Mouse (Mus musculus): ENCODE measurements at regions not wholly inside any gene's neighbourhood (a gene's known extent, or its start where the extent isn't known, plus 50 kb on each side); places are given as distances from the start of the nearest gene placed in this dataset.
A peak's percentile ranks its signal among the peaks of the same experiment; 100 is the strongest.

GRCm38 (mm10) chr11:54195954-54196353, 53.5 kb downstream of the Csf2 start:
- ATAC-seq (ENCODE audit: extremely low read depth, insufficient number of reproducible peaks, low FRiP score, poor library complexity, severe bottlenecking), result no peak

- no peak for ATAC-seq (ENCODE audit: extremely low read depth, insufficient number of reproducible peaks, low FRiP score, poor library complexity, severe bottlenecking)
Observed at GRCm38 (mm10) chr11:54194733-54195132, 54.7 kb downstream of the Csf2 start.

GRCm38 (mm10) chr11:54192275-54192674, 57.2 kb downstream of the Csf2 start:
- ATAC-seq (ENCODE audit: extremely low read depth, insufficient number of reproducible peaks, low FRiP score, poor library complexity, severe bottlenecking), result no peak

DNA sequence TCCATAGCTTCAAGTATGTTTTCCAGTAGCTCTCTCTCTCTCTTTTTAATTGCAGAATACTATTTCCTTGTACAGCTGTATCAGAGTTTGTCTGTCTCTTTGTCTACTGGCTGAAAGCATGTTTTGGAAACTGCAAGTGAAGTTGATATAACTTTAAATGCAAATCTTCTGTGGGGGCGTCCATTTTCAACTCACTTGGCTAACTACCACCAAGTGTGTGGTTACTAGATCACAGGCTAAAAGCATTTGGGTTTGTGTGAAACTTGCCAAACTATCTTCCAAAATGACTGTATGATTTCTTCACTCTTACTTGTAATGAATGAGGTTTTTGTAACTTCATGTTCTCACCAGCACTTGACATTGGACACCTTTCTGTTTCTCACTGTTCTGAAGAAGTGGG, 61.6 kb downstream of the Csf2 start:
- ATAC-seq (ENCODE audit: extremely low read depth, insufficient number of reproducible peaks, low FRiP score, poor library complexity, severe bottlenecking), result no peak

DNA sequence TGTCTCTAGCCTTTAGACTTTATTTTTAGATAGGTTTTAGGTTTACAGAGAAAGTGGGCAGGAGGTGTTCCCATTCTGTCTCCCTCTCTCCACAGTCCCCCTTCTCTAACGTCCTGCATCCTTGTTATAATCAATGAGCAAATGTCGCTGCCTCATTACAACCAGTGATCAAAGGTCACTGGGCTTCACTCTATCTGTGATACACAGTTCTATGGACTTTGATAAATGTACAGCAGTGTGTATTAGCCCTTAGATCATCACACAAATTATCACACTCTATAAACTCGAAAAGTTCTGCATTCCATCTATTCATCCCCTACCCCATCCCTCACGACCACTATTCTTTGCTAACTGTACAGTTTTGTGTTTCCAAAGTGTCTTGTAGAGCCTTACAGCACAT, 62.1 kb downstream of the Csf2 start:
- ATAC-seq (ENCODE audit: extremely low read depth, insufficient number of reproducible peaks, low FRiP score, poor library complexity, severe bottlenecking), result no peak

DNA sequence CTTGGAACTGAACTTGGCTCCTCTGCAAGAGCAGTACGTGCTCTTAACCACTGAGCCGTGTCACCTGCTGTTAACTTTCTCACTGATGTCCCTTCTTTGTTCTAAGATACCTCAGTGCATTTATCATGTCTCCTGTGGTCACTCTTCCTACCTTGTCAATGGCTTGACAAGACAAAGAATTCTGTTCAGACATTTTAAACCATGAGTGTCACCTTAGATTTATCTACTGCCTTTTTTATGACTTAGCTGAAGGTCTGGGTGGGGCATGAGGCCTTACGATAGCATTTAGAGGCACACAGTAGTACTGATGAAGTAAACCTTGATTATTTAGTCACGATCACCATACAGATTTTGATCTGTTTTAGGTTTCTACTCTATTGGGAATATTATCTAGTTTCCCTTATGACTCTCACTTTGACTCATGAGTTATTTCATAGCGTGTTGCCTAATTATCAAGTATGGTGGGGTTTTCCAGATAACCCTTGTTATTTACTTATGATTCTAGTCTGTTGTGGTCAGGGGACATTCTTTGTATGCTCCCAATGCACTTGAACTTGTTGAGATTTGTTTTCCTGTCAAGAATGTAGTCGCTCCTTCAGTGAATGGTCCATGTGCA, 63.6 kb downstream of the Csf2 start:
- no peak for ATAC-seq (ENCODE audit: extremely low read depth, insufficient number of reproducible peaks, low FRiP score, poor library complexity, severe bottlenecking)

DNA sequence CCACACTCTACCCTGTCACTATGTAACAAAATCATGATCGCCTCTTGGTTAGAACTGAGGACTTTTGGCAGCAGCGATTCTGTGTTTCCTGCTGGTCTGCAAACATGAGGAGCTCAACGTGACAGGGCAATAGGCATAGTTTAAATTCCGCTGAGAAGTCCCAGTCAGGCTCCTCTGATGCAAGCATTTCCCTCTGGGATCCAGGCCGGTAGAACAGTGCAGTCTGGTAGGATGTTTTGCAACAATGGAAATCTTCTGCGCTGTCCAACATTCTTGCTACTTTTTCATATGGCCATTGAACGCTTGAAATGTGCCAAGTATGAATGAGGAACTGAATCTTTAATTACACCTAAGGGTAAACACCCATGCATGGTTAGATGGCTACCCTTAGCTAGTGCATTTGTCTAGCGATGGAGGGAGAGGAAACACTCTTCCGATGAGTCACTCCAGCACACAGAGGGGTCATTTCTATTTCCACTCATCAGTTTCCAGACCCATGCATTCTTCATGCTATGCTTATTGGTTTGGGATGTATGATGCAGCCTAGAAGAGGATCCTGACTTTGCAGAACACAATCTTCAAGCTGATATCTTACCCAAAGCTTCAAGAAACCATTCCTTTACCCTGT, 67.7 kb downstream of the Csf2 start:
- ATAC-seq (ENCODE audit: extremely low read depth, insufficient number of reproducible peaks, low FRiP score, poor library complexity, severe bottlenecking), result 0 out of 2 replicates have a peak, but pooled peaks have one; percentile 39
